Mouse (Mus musculus) MEL (cell line): ENCODE results near the gene Gm8251. TPM values are rescaled to one million over a fixed set of nuclear protein-coding genes. Genes with fewer than 3 reads are reported as not detected.

Experiments used
- DNase-seq: peaks from one replicate; pipeline ENCODE4 v3.0.0; 2011; ENCODE audit warnings: low read depth, low spot score
- H3K27ac ChIP-seq: 2 replicates; pipeline ENCODE4 v1.5.1; 2012; ENCODE audit warnings: low read depth, mild to moderate bottlenecking, control low read depth, low read length, moderate library complexity; ENCODE audit not compliant: control insufficient read depth
- H3K27me3 ChIP-seq, 2 experiments: fragments of 150-350 bp in 1 of 2; sonication (generic) in 1 of 2; 2 replicates each; pipeline ENCODE4 v1.6.1; 2012; ENCODE audit warnings: low read length in 2 of 2, mild to moderate bottlenecking in 2 of 2, improper control_type of control experiment in 1 of 2, moderate library complexity in 1 of 2; ENCODE audit not compliant: insufficient read depth in 2 of 2, control insufficient read depth in 1 of 2
- H3K36me3 ChIP-seq, 2 experiments: 2 replicates each; pipeline ENCODE4 v1.6.1; 2012 to 2014; ENCODE audit warnings: low read length in 2 of 2, improper control_type of control experiment in 1 of 2, inconsistent platforms in 1 of 2, mild to moderate bottlenecking in 1 of 2; ENCODE audit not compliant: insufficient read depth in 2 of 2, control insufficient read depth in 1 of 2
- H3K4me1 ChIP-seq, 2 experiments: fragments of 150-350 bp in 1 of 2; sonication (generic) in 1 of 2; 2 replicates each; pipeline ENCODE4 v1.6.1; 2012; ENCODE audit warnings: low read length in 2 of 2, improper control_type of control experiment in 1 of 2, mild to moderate bottlenecking in 1 of 2; ENCODE audit not compliant: insufficient read depth in 2 of 2, control insufficient read depth in 1 of 2
- H3K4me3 ChIP-seq, 2 experiments: fragments of 150-350 bp in 1 of 2; sonication (generic) in 1 of 2; 2 replicates each; pipeline ENCODE4 v1.5.1; 2012; ENCODE audit warnings: low read depth in 2 of 2, low read length in 2 of 2, mild to moderate bottlenecking in 2 of 2, moderate library complexity in 2 of 2, control low read depth in 1 of 2, improper control_type of control experiment in 1 of 2; ENCODE audit not compliant: control insufficient read depth in 1 of 2, insufficient read depth in 1 of 2
- H3K79me2 ChIP-seq: 2 replicates; pipeline ENCODE4 v1.6.1; 2012; ENCODE audit warnings: mild to moderate bottlenecking, low read length, moderate library complexity; ENCODE audit not compliant: control insufficient read depth, poor library complexity, insufficient read depth
- H3K9ac ChIP-seq: 2 replicates; pipeline ENCODE4 v1.6.1; 2012; ENCODE audit warnings: low read depth, mild to moderate bottlenecking, control low read depth, low read length, moderate library complexity; ENCODE audit not compliant: control insufficient read depth, poor library complexity, severe bottlenecking
- H3K9me3 ChIP-seq: fragments of 150-350 bp; sonication (generic); replicated peaks from 2 replicates; pipeline ENCODE4 v1.6.1; 2012; ENCODE audit warnings: mild to moderate bottlenecking, low read length, improper control_type of control experiment, moderate library complexity; ENCODE audit not compliant: insufficient read depth
- E2F4 ChIP-seq: IDR thresholded peaks from 2 replicates; pipeline ENCODE4 v1.6.1; 2011; ENCODE audit warnings: low read depth, low read length, improper control_type of control experiment, borderline replicate concordance
- ELF1 ChIP-seq: IDR thresholded peaks from 2 replicates; pipeline ENCODE4 v1.6.1; 2014; ENCODE audit warnings: low read depth, mild to moderate bottlenecking, inconsistent platforms, low read length, improper control_type of control experiment, moderate library complexity
- HCFC1 ChIP-seq: IDR thresholded peaks from 2 replicates; pipeline ENCODE4 v1.6.1; 2012; ENCODE audit warnings: low read depth, mild to moderate bottlenecking, inconsistent platforms, low read length, improper control_type of control experiment, moderate library complexity
- MAFK ChIP-seq: IDR thresholded peaks from 2 replicates; pipeline ENCODE4 v1.6.1; 2011; ENCODE audit warnings: low read depth, mild to moderate bottlenecking, low read length, improper control_type of control experiment, borderline replicate concordance
- MAZ ChIP-seq: IDR thresholded peaks from 2 replicates; pipeline ENCODE4 v1.6.1; 2012; ENCODE audit warnings: low read depth, mild to moderate bottlenecking, inconsistent platforms, low read length, improper control_type of control experiment
- MEF2A ChIP-seq: IDR thresholded peaks from 2 replicates; pipeline ENCODE4 v1.6.1; 2014; ENCODE audit warnings: low read depth, mild to moderate bottlenecking, inconsistent platforms, low read length, improper control_type of control experiment; ENCODE audit not compliant: poor library complexity, insufficient replicate concordance, severe bottlenecking; ENCODE audit errors: extremely low read depth
- MXI1 ChIP-seq: IDR thresholded peaks from 2 replicates; pipeline ENCODE4 v1.6.1; 2011; ENCODE audit warnings: mild to moderate bottlenecking, low read depth, low read length, improper control_type of control experiment
- MYB ChIP-seq: IDR thresholded peaks from 2 replicates; pipeline ENCODE4 v1.6.1; 2011; ENCODE audit warnings: mild to moderate bottlenecking, low read depth, low read length, improper control_type of control experiment
- NELFE ChIP-seq: IDR thresholded peaks from 2 replicates; pipeline ENCODE4 v1.6.1; 2011; ENCODE audit warnings: low read depth, low read length, improper control_type of control experiment
- NRF1 ChIP-seq: IDR thresholded peaks from 2 replicates; pipeline ENCODE4 v1.6.1; 2014; ENCODE audit warnings: low read depth, mild to moderate bottlenecking, inconsistent platforms, low read length, improper control_type of control experiment, moderate library complexity; ENCODE audit not compliant: poor library complexity, insufficient read depth, severe bottlenecking
- POLR2A ChIP-seq, 2 experiments: IDR thresholded peaks; 2 replicates each; pipeline ENCODE4 v1.6.1; 2011 to 2012; ENCODE audit warnings: low read length in 2 of 2, mild to moderate bottlenecking in 2 of 2, control low read depth in 1 of 2, improper control_type of control experiment in 1 of 2, low read depth in 1 of 2, moderate library complexity in 1 of 2; ENCODE audit not compliant: control insufficient read depth in 1 of 2, insufficient read depth in 1 of 2, poor library complexity in 1 of 2
- POLR2AphosphoS2 ChIP-seq: IDR thresholded peaks from 2 replicates; pipeline ENCODE4 v1.6.1; 2011; ENCODE audit warnings: low read length, improper control_type of control experiment
- POLR2AphosphoS5 ChIP-seq: IDR thresholded peaks from 2 replicates; pipeline ENCODE4 v1.6.1; 2012; ENCODE audit warnings: low read depth, borderline replicate concordance, mild to moderate bottlenecking, inconsistent platforms, low read length, moderate library complexity, mixed read lengths
- SIN3A ChIP-seq: IDR thresholded peaks from 2 replicates; pipeline ENCODE4 v1.6.1; 2012; ENCODE audit warnings: low read length, improper control_type of control experiment, inconsistent platforms
- SMC3 ChIP-seq: IDR thresholded peaks from 2 replicates; pipeline ENCODE4 v1.6.1; 2011; ENCODE audit warnings: low read depth, low read length, improper control_type of control experiment
- TBP ChIP-seq: IDR thresholded peaks from 2 replicates; pipeline ENCODE4 v1.8.0; 2011; ENCODE audit warnings: low read depth, low read length, improper control_type of control experiment
- TCF12 ChIP-seq: IDR thresholded peaks from 2 replicates; pipeline ENCODE4 v1.6.1; 2014; ENCODE audit warnings: low read depth, mild to moderate bottlenecking, inconsistent platforms, low read length, improper control_type of control experiment, moderate library complexity
- UBTF ChIP-seq: IDR thresholded peaks from 2 replicates; pipeline ENCODE4 v1.6.1; 2012; ENCODE audit warnings: low read depth, mild to moderate bottlenecking, inconsistent platforms, low read length, improper control_type of control experiment, moderate library complexity, borderline replicate concordance; ENCODE audit not compliant: insufficient read depth
- USF1 ChIP-seq: IDR thresholded peaks from 2 replicates; pipeline ENCODE4 v1.6.1; 2014; ENCODE audit warnings: low read depth, mild to moderate bottlenecking, inconsistent platforms, low read length, improper control_type of control experiment, moderate library complexity
- ZMIZ1 ChIP-seq: IDR thresholded peaks from 2 replicates; pipeline ENCODE4 v1.6.1; 2012; ENCODE audit warnings: low read depth, mild to moderate bottlenecking, inconsistent platforms, low read length, improper control_type of control experiment, moderate library complexity
- polyA plus RNA-seq, 2 experiments: library from polyadenylated mRNA; stranded (reverse) in 1 of 2; unstranded in 1 of 2; fragments of >175 nt in 1 of 2; fragments of >200 nt in 1 of 2; gene quantifications; 2 replicates each; pipeline versions ENCODE4 v1.2.1 to v1.2.4; 2012; ENCODE audit warnings: low replicate concordance in 2 of 2, low read depth in 1 of 2; ENCODE audit not compliant: insufficient read length in 2 of 2, insufficient read depth in 1 of 2, missing spikeins in 1 of 2
- total RNA-seq: library from RNA; depleted of rRNA; stranded (reverse); fragments of 300-350 nt; gene quantifications from 2 replicates; pipeline ENCODE4 v1.2.3, GENCODE M21; 2012

Gm8251 gene
- total and polyA plus RNA-seq, 3 experiments: 0.04 to 0.14 TPM; not detected in 1

DNA sequence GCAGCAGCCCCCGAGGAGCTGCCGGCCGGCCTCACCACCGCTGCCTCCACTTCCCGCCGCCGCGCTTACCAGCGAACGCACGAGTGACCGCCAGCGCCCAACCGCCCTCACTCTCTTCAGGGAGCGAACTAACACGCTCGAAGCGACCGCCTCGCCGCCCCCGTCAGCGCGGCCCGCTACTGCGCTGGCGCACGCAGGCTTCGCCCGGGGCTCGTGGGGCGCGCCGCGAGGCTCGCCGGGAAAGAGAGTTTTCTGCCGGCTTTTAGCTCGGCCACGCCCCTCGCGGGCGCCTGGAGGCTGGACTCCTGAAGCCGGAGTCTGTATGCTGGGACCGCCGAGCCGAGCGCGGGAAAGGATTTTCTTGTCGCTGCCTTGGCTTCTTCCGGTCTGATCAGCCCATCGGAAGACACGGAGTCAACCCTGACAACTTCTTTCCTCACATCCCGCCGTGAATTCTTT is 40.6 kb upstream of the Gm8251 start, which contains the start of gene Tex30:
Gene Tex30, minus strand, starts transcription at position 183 of the 459 bp plus-strand sequence.
- H3K79me2 ChIP-seq: peaks cover 35% of the 10 kb centered on the region
- peaks cover 2 to 4% of the 10 kb centered on the region in 2 experiments; a peak in 3 of 4 replicates for H3K4me1 ChIP-seq
- H3K27ac ChIP-seq: peak within 1 kb of the TSS; percentile 81
- H3K27me3 ChIP-seq: no peaks in the 10 kb centered on the region
- H3K36me3 ChIP-seq: peaks cover 13 to 26% of the 10 kb centered on the region in 2 experiments
- H3K9me3 ChIP-seq: no peaks in the 10 kb centered on the region
- H3K9ac ChIP-seq: peak within 1 kb of the TSS; percentile 87
- DNase-seq: peak; percentile 96
- peak; percentile 87 for TF ChIP-seq NRF1
- peak; percentile 57; the same call in 1 of the 2 replicates for TF ChIP-seq TBP
- TF ChIP-seq TCF12: peak; percentile 74
- no peak for TF ChIP-seq MAFK
- TF ChIP-seq MEF2A: no peak
- no peak for TF ChIP-seq POLR2AphosphoS5
- peak; percentile 62; the same call in 1 of the 2 replicates for TF ChIP-seq ELF1
- TF ChIP-seq MXI1: peak; percentile 80
- peak; percentile 85 to 96 for TF ChIP-seq POLR2A (IDR thresholded peaks at IDR 0.05; ENCODE audit: control insufficient read depth in 1 of 2, insufficient read depth in 1 of 2, low read depth in 1 of 2, low read length in 2 of 2, poor library complexity in 1 of 2)
- TF ChIP-seq SMC3: no peak
- TF ChIP-seq HCFC1: peak; percentile 92
- TF ChIP-seq USF1: peak; percentile 80
- 0 out of 2 replicates have a peak, but pooled peaks have one; percentile 34 for TF ChIP-seq MAZ
- peak; percentile 88 for TF ChIP-seq POLR2AphosphoS2
- peak; percentile 61; the same call in 1 of the 2 replicates for TF ChIP-seq SIN3A
- peak; percentile 92; the same call in 1 of the 2 replicates for TF ChIP-seq E2F4
- TF ChIP-seq MYB: no peak
- TF ChIP-seq ZMIZ1: peak; percentile 94
- TF ChIP-seq NELFE: peak; percentile 96
- TF ChIP-seq UBTF: no peak
- peak within 1 kb of the TSS; percentile 63 to 82 for H3K4me3 ChIP-seq
